Mouse (Mus musculus) G1E (cell line): ENCODE results near the gene Mrps25. TPM values are rescaled to one million over a fixed set of nuclear protein-coding genes. Genes with fewer than 3 reads are reported as not detected.

Source experiments
- ATAC-seq: 2 replicates; pipeline ENCODE4 v1.8.0; 2016; ENCODE audit warnings: mild to moderate bottlenecking; ENCODE audit not compliant: insufficient number of reproducible peaks, poor library complexity, low FRiP score, severe bottlenecking; ENCODE audit errors: extremely low read depth
- DNase-seq: peaks from one replicate; pipeline ENCODE4 v3.0.0; 2012; ENCODE audit warnings: low spot score
- H3K27me3 ChIP-seq: 2 replicates; pipeline ENCODE4 v1.6.1; 2012; ENCODE audit warnings: mild to moderate bottlenecking, low read length, inconsistent platforms; ENCODE audit not compliant: insufficient read depth
- H3K36me3 ChIP-seq: replicated peaks from 2 replicates; pipeline ENCODE3; 2012; ENCODE audit warnings: mild to moderate bottlenecking, inconsistent platforms
- H3K4me1 ChIP-seq: 2 replicates; pipeline ENCODE4 v1.6.1; 2012; ENCODE audit warnings: low read depth, low read length, inconsistent platforms, mixed read lengths; ENCODE audit not compliant: insufficient read depth
- H3K4me3 ChIP-seq: 2 replicates; pipeline ENCODE4 v1.5.1; 2012; ENCODE audit warnings: low read depth, mild to moderate bottlenecking, inconsistent platforms, low read length, moderate library complexity, mixed read lengths
- H3K9me3 ChIP-seq: replicated peaks from 2 replicates; pipeline ENCODE4 v1.6.1; 2012; ENCODE audit warnings: inconsistent platforms
- CTCF ChIP-seq: IDR thresholded peaks from 2 replicates; pipeline ENCODE4 v1.5.1; 2012; ENCODE audit warnings: low read depth, low read length, inconsistent platforms, mixed read lengths
- GATA1 ChIP-seq: IDR thresholded peaks from 2 replicates; pipeline ENCODE4 v1.6.1; 2012; ENCODE audit warnings: borderline replicate concordance, low read length, inconsistent platforms, mixed read lengths
- GATA2 ChIP-seq: IDR thresholded peaks from 2 replicates; pipeline ENCODE4 v1.6.1; 2012; ENCODE audit warnings: low read depth, low read length, inconsistent platforms, borderline replicate concordance
- POLR2AphosphoS5 ChIP-seq: IDR thresholded peaks from 2 replicates; pipeline ENCODE4 v1.6.1; 2012; ENCODE audit warnings: low read depth, low read length, inconsistent platforms; ENCODE audit not compliant: insufficient replicate concordance
- TAL1 ChIP-seq: conservative IDR thresholded peaks from 2 replicates; pipeline ENCODE4 v1.6.1; 2012; ENCODE audit warnings: low read depth, low read length, inconsistent platforms, mixed read lengths
- polyA plus RNA-seq: library from polyadenylated mRNA; stranded (reverse); fragments of >175 nt; gene quantifications from 2 replicates; pipeline ENCODE4 v1.2.3, GENCODE M21; 2012
- total RNA-seq, 2 experiments: library from RNA; stranded (forward) in 1 of 2; stranded (reverse) in 1 of 2; fragments of 200-1000 nt in 1 of 2; fragments of >200 nt in 1 of 2; fragmentation: Nextera tagmentation in 1 of 2; gene quantifications; 2 replicates each; pipeline ENCODE4 v1.2.3; 2014 to 2017

The Mrps25 gene
- total and polyA plus RNA-seq, 3 experiments: 11.9 to 89.3 (median 12.3) TPM

DNA sequence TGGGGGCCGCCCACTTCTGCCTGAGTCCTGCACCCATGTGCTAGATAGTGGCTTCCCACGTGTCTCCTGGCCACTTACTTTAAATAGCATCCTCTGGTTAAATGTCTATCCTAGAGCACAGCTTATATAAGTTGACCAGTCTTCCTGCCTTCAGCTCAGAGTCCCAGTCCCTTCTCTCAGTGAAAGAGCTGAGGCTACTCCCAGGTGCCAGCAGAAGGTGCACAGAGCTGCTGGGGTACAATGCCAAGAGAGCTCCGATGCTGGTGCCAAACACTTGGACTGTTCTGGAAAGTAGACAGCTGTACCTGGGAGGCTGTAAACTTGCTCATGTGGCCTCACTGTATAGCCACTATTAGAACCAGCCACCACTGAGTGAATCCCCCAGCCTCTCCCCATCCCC is 38.2 kb upstream of the Mrps25 start:
- peaks cover 2% of the 10 kb centered on the region; the same call in 1 of the 2 replicates for H3K4me1 ChIP-seq
- no peak for ATAC-seq

DNA sequence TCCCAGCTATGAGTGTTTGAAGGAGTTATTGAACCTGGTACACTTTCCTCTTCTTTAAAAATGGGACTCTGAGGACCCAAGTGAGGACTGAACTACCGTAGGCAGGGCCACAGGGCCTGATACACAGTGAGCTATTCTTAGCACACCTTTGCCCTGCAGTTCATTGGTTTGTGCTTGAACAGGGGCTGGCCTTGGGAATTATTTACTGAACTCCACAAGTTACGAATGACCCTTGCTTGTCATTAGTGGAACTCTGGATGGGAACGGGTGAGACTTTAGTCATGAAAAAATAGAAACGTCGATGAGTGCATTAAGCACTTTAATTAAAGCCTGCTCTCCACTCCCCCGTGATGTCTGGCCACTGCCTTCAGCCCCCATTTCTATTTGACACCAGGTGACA is 37.8 kb upstream of the Mrps25 start:
- ATAC-seq (no peak), DNase-seq (no peak)
- no peak overlapping the region for H3K4me3 ChIP-seq
- H3K36me3 ChIP-seq: no peaks in the 10 kb centered on the region
- peaks cover 38% of the 10 kb centered on the region for H3K27me3 ChIP-seq
- H3K4me1 ChIP-seq: peaks cover 2% of the 10 kb centered on the region; the same call in 1 of the 2 replicates
- no peak for TF ChIP-seq GATA1
- no peak for TF ChIP-seq POLR2AphosphoS5
- no peak for TF ChIP-seq TAL1
- no peak for TF ChIP-seq GATA2
- no peak for TF ChIP-seq CTCF
- H3K9me3 ChIP-seq: no peaks in the 10 kb centered on the region

More for the DNA sequence above, 38.2 kb upstream of the Mrps25 start:
- peaks cover 38% of the 10 kb centered on the region for H3K27me3 ChIP-seq
- H3K36me3 ChIP-seq: no peaks in the 10 kb centered on the region
- H3K9me3 ChIP-seq: no peaks in the 10 kb centered on the region
- no peak for TF ChIP-seq TAL1
- no peak for TF ChIP-seq GATA2
- no peak for TF ChIP-seq POLR2AphosphoS5
- no peak for TF ChIP-seq CTCF
- TF ChIP-seq GATA1: no peak
- no peak overlapping the region for H3K4me3 ChIP-seq
- no peak for DNase-seq

DNA sequence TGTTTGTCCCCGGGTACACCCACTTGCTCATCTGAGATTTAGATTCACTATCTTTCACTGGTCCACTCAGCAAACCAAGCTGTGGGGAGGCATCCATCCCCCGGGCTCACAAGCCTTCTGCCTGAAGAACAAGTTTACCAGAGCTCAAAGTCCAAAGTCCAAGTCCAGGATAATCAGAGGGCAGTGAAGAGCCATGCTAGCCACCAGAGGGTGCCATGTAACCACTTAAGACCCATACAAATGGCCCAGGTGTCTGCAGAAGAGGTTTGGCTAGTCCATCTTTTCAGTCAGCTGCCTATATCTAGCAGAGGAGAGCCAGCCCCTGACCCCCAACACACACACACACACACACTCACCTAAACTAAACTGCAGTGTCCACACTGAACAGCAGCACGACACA is 35.6 kb upstream of the Mrps25 start:
- ATAC-seq: no peak
- H3K4me3 ChIP-seq: no peak overlapping the region
- no peak for DNase-seq
- peaks cover 8% of the 10 kb centered on the region; the same call in 1 of the 2 replicates for H3K4me1 ChIP-seq
- TF ChIP-seq GATA1 (no peak), GATA2 (no peak), TAL1 (no peak), CTCF (no peak), POLR2AphosphoS5 (no peak)
- H3K36me3 ChIP-seq: no peaks in the 10 kb centered on the region
- peaks cover 33% of the 10 kb centered on the region for H3K27me3 ChIP-seq
- no peaks in the 10 kb centered on the region for H3K9me3 ChIP-seq

GRCm38 (mm10) chr6:92214773-92215449 is 31.1 kb upstream of the Mrps25 start, which contains the start of gene Rbsn:
Rbsn (minus strand) TSS chr6:92214925.
- DNase-seq: peak; percentile 82
- Histone ChIP-seq H3K4me1 (peaks cover 17% of the 10 kb centered on the region), H3K27me3 (peaks cover 11% of the 10 kb centered on the region), H3K9me3 (no peaks in the 10 kb centered on the region), H3K36me3 (peaks cover 24% of the 10 kb centered on the region), H3K4me3 (peak within 1 kb of the TSS; percentile 99)
- TF ChIP-seq CTCF (no peak), TAL1 (no peak), GATA2 (no peak), GATA1 (no peak), POLR2AphosphoS5 (no peak)
- peak; percentile 93 for ATAC-seq

GRCm38 (mm10) chr6:92214055-92214772 is 30.4 kb upstream of the Mrps25 start:
- Histone ChIP-seq H3K9me3 (no peaks in the 10 kb centered on the region), H3K4me1 (peaks cover 20% of the 10 kb centered on the region), H3K27me3 (peaks cover 7% of the 10 kb centered on the region), H3K4me3 (peak overlapping the region; percentile 99), H3K36me3 (peaks cover 31% of the 10 kb centered on the region)
- DNase-seq: peak; percentile 42
- TF ChIP-seq GATA2 (no peak), POLR2AphosphoS5 (no peak), CTCF (no peak), TAL1 (no peak), GATA1 (no peak)
- ATAC-seq: peak; percentile 19; the same call in 1 of the 2 replicates

DNA sequence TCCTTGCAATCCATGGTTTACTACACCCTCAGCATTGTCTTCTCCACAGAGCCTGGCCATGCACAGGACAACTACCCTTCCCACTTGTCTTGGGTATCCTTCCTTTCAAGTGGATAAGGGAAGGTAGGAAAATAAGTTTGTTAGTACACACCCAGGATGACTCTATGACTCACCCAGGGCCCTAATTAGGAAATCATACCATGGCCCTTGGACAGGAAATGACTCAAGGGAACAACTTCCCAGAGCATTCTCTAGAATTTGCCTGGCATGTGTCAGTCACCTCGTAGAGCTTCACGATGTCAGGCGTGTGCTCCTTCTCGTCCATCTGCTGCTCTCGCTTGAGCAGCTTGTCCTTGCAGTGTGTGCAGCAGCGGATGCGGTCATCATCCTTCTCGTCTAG is 15.6 kb upstream of the Mrps25 start:
- TF ChIP-seq CTCF (no peak), TAL1 (no peak), POLR2AphosphoS5 (no peak), GATA2 (no peak)
- Histone ChIP-seq H3K9me3 (no peaks in the 10 kb centered on the region), H3K4me1 (no peaks in the 10 kb centered on the region), H3K36me3 (peaks cover 84% of the 10 kb centered on the region), H3K4me3 (no peak overlapping the region), H3K27me3 (no peaks in the 10 kb centered on the region)
- ATAC-seq (no peak), DNase-seq (no peak)
